10 mouse cellular contexts compared by ENCODE assay signal in genomic region chr12:101010148-101010920, GRCm38 (mm10). TPM values are rescaled to one million over a fixed set of nuclear protein-coding genes. Genes with fewer than 3 reads are reported as not detected.
DNase-seq lines count a peak whose midpoint lies in the region; ATAC-seq lines count a peak whose summit lies in the region.
"Had no signal": no experiment of that assay in that cellular context is flagged by ENCODE, and none has a peak within 500 bp of the region (broad histone marks: within the 10 kb centered on the region; RNA-seq: fewer than 3 reads in every experiment).

No protein-coding gene starts in this region.

- H3K4me2 ChIP-seq in stomach, embryonic 16.5 days (ENCODE audit: low read depth, low read length) = no peak overlapping the region
- H3K4me2 ChIP-seq: embryonic facial prominence, embryonic 12.5 days; hindbrain, embryonic 13.5 days had no signal

- H3K27ac ChIP-seq in stomach, embryonic 16.5 days (ENCODE audit: low read length) = peak overlapping the region; percentile 78
- H3K27ac ChIP-seq: embryonic facial prominence, embryonic 12.5 days; hindbrain, embryonic 13.5 days had no signal

- WGBS in stomach, embryonic 16.5 days = 48% methylated on average over 10 of the region's 10 CpGs

- H3K4me1 ChIP-seq in stomach, embryonic 16.5 days (ENCODE audit: control insufficient read depth, insufficient read depth, low read length) = peaks cover 45% of the 10 kb centered on the region

- peak; percentile 34; the same call in 1 of the 2 replicates for ATAC-seq in erythroblast, adult 5-6 weeks (replicated peaks; ENCODE audit: low FRiP score, poor library complexity, severe bottlenecking)
- ATAC-seq in stomach, embryonic 16.5 days (ENCODE audit: insufficient read depth, low FRiP score) = peak; percentile 53
- ATAC-seq: midbrain, embryonic 16.5 days had no signal

- no peaks in the 10 kb centered on the region for H3K36me3 ChIP-seq in stomach, embryonic 16.5 days (ENCODE audit: control insufficient read depth, insufficient read depth, low read length)
- H3K36me3 ChIP-seq: embryonic facial prominence, embryonic 12.5 days; hindbrain, embryonic 13.5 days had no signal

- peak; percentile 70 for DNase-seq in kidney, adult 9 months
- DNase-seq in kidney, postnatal 14 days = no peak
- DNase-seq in liver = peak; percentile 68
- no peak for DNase-seq in left cerebral cortex, postnatal 4 days
- no peak for DNase-seq in thymus, postnatal 4 days

- H3K27me3 ChIP-seq in stomach, embryonic 16.5 days (ENCODE audit: control insufficient read depth, insufficient read depth, low read length) = no peaks in the 10 kb centered on the region

- no peaks in the 10 kb centered on the region for H3K9me3 ChIP-seq in stomach, embryonic 16.5 days (replicated peaks; ENCODE audit: control insufficient read depth, low read length)
- H3K9me3 ChIP-seq: embryonic facial prominence, embryonic 12.5 days; hindbrain, embryonic 13.5 days had no signal

- intact Hi-C loops in left cerebral cortex, postnatal 4 days (cut with DNase I) = no loop called here

- no peak overlapping the region for H3K9ac ChIP-seq in stomach, embryonic 16.5 days (ENCODE audit: low read length)
- H3K9ac ChIP-seq: embryonic facial prominence, embryonic 12.5 days; hindbrain, embryonic 13.5 days had no signal

- no peak overlapping the region for H3K4me3 ChIP-seq in stomach, embryonic 16.5 days (replicated peaks; ENCODE audit: low read length)
- H3K4me3 ChIP-seq: embryonic facial prominence, embryonic 12.5 days; hindbrain, embryonic 13.5 days had no signal

RNA-seq across cellular contexts. Expression of gene Ccdc88c, which starts 18.5 kb away (rescaled TPM):
- total RNA-seq in erythroblast, adult 5-6 weeks (2015; ENCODE audit: low replicate concordance) = 56.1 and 68.1 TPM in 2 replicates
- total RNA-seq in erythroblast, adult 5-6 weeks (2017; ENCODE audit: low replicate concordance) = 180 TPM in 2 replicates
- polyA plus RNA-seq in stomach, embryonic 16.5 days (2015; fragmentation: Nextera tagmentation; extraction: Ambion mirVana) = 8.3 and 11.1 TPM in 2 replicates
- total RNA-seq in left cerebral cortex, postnatal 4 days (2021) = 10 to 100 TPM; 35.9 to 40.3 TPM

Comparison
In these comparisons a context has a peak if more than half of its experiments do, and no peak if none do; other contexts are left out.
1. DNase-seq: peak in kidney, adult 9 months (single experiment) and liver (single experiment); none in kidney, postnatal 14 days (single experiment), left cerebral cortex, postnatal 4 days (single experiment) and thymus, postnatal 4 days (single experiment).